Mouse (Mus musculus) left cerebral cortex, adult 2 months (tissue): Measurements from ENCODE around the gene Lgals1. TPM values are rescaled to one million over a fixed set of nuclear protein-coding genes. Genes with fewer than 3 reads are reported as not detected.
"Not testable (repeated sequence)": the region's sequence is repeated elsewhere in the genome, so short reads cannot be mapped to it uniquely, and the experiment has no call there.

Source experiments
- DNase-seq, 2 experiments: peaks; one replicate each; pipeline ENCODE4 v3.0.0; 2021 to 2022; ENCODE audit warnings: low spot score in 2 of 2, mixed read lengths in 1 of 2; ENCODE audit errors: extremely low spot score in 1 of 2
- H3K27ac ChIP-seq: fragments of 200-600 bp; 2 replicates; pipeline ENCODE4 v1.8.1; 2022
- H3K4me3 ChIP-seq: fragments of 200-600 bp; 2 replicates; pipeline ENCODE4 v1.8.1; 2022
- CTCF ChIP-seq: fragments of 200-600 bp; IDR thresholded peaks from 2 replicates; pipeline ENCODE4 v1.8.1; 2022; ENCODE audit warnings: antibody characterized with exemption, mild to moderate bottlenecking, moderate library complexity
- intact Hi-C: fragments of 180-260 bp; cut with DNase I; formaldehyde crosslinking; loops from one replicate; pipeline ENCODE4 v1.15.1; 2025
- long read RNA-seq, 2 experiments: library from polyadenylated mRNA; stranded (forward); transcript quantifications; one replicate each; pipeline ENCODE4 v2.0.0; 2021; ENCODE audit warnings: borderline mapping rate in 2 of 2
- total RNA-seq, 2 experiments: library from RNA; stranded (reverse); gene quantifications; 2 replicates each; pipeline ENCODE4 v1.2.3; 2021

Gene Lgals1
- total RNA-seq: 10 to 100 TPM; 19.8 to 20.4 TPM
- long read RNA-seq, experiment 1, transcript Lgals1-201 (4 exons, 800 nt): major isoform, 17 of 19 reads
- long read RNA-seq, experiment 1, partial matches to known transcripts: 0 of 19 reads
- long read RNA-seq, experiment 1, other reads (novel, unspliced or antisense): 2 of 19 reads
- long read RNA-seq, experiment 2, transcript Lgals1-201 (4 exons, 800 nt): major isoform, 10 of 13 reads
- long read RNA-seq, experiment 2, partial matches to known transcripts: 1 of 13 reads
- long read RNA-seq, experiment 2, other reads (novel, unspliced or antisense): 1 of 13 reads

DNA sequence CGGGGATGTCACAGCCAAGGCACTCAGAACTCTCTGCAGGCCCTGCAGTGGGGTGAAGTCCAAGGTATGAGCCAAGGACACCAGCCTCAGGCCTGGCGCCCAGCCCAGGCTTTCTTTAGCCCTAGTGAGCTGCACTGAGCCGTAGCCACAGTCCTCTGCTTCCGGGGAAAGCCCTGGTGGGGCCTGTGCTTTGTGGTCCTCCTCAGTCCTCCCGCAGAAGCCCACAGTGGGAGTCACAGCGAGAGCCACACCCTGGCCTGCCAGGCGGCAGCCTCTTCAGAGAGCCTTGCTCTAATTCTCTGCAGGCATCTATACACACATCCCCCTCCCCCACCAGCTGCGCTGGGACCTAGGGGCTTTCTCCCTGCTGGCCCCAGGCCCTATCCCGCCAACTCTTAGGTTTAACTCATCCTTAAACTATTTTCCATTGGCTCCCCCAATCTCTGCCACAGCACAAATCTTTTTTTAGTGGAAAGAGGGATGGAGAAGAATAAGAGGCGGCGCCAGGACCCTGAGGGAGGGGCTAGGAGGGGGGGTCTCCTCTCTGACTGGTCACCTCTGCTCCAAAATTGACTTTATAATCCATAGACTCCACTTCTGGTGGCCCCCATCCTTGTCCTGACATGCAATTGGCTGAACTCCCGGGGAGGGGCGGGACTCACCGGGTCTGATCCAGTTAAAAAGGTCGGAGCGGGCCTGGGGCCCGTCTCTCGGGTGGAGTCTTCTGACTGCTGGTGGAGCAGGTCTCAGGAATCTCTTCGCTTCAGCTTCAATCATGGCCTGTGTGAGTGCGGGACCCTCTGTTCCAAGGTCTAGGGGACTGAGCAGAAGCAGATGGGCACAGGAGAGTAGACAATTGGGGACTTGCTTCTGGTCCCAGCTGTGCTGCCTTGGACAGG lies at the start of gene Lgals1:
TSS of gene Lgals1 (plus strand) at position 705 of the 899 bp plus-strand sequence.
- intact Hi-C loops: no loop called here
- no peak for TF ChIP-seq CTCF
- peak within 1 kb of the TSS; percentile 50 for H3K27ac ChIP-seq
- peak in 1 of 2 experiments; percentile 47 for DNase-seq
- peak within 1 kb of the TSS; percentile 39; the same call in 1 of the 2 replicates for H3K4me3 ChIP-seq

DNA sequence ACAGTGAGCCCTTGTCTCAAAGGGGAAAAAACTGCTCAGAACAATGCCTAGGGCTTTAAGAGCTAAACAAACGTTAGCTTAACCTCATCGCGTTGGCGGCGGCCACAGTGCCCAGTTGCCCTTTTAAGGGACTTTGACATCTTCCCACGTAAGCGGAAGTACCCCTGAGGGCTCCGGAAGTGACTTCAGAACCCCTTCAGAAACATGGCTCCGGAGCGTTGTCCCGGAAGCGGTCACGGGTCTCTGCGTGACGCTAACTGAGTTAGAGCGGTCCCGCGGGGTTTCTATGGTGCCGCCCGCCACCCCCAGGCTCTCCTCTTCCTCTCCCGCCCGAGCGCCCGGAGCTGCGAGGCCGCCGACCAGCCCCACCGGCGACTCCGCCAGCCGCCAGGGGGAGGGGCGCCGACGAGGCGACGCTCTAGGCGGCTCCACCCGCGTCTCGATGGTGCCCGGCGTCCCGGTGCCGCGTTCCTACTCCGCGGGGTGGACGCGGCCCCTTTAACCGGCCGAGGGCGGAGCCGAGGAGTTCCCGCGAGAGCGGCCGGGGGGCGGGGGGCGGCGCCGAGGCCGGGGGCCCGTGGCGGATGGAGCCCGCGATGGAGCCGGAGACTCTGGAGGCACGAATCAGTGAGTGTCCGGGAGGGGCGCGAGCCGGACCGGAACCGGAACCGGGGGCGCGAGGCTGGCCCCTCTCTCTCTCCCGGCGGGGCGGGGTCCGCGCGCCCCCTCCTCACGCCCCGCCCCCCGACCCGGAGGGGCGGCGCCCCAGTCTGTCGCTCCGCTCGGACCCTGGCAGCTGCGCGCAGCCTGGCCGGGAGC lies 49.3 kb upstream of the Lgals1 start, which contains the start of gene Gga1:
TSS of gene Gga1 (plus strand) at position 200 of the 819 bp plus-strand sequence.
- peak; percentile 20; the same call in 1 of the 2 replicates for TF ChIP-seq CTCF
- DNase-seq: peak; percentile 91 to 92
- Histone ChIP-seq H3K4me3 (peak within 1 kb of the TSS; percentile 78), H3K27ac (peak within 1 kb of the TSS; percentile 98)
- intact Hi-C loops: no loop called here

DNA sequence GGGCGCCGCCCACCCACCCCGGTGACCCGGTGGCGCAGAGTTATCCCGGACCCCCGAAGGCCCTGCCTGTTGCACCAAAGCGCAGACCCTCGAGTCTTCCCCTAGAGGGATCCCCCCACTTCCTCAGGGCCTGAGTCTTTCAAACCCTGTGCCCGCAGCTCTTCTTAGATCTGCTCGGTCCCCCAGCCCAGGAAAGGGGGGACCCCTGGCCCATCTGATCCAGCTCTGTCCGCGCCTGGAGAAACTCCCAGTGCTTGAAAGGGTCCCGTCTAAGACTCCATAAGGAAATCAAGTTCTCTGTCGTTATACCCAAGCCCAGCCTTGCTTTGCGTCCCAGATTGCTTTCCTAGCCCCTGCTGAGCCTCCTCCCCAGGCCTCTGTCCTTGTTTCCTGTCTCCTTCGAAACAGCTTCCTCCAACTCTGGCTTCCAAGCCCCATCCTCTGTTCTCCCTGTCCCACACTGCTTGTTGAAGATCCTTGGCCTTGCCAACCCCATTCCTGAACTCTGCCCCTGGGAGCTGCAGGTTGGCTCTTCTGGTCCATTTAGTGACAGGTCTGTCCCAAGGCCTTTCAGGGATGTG lies 48.6 kb upstream of the Lgals1 start:
- no peak for TF ChIP-seq CTCF
- H3K27ac ChIP-seq: peak overlapping the region; percentile 98
- no peak for DNase-seq
- H3K4me3 ChIP-seq: peak overlapping the region; percentile 78
- intact Hi-C loops: no loop called here

DNA sequence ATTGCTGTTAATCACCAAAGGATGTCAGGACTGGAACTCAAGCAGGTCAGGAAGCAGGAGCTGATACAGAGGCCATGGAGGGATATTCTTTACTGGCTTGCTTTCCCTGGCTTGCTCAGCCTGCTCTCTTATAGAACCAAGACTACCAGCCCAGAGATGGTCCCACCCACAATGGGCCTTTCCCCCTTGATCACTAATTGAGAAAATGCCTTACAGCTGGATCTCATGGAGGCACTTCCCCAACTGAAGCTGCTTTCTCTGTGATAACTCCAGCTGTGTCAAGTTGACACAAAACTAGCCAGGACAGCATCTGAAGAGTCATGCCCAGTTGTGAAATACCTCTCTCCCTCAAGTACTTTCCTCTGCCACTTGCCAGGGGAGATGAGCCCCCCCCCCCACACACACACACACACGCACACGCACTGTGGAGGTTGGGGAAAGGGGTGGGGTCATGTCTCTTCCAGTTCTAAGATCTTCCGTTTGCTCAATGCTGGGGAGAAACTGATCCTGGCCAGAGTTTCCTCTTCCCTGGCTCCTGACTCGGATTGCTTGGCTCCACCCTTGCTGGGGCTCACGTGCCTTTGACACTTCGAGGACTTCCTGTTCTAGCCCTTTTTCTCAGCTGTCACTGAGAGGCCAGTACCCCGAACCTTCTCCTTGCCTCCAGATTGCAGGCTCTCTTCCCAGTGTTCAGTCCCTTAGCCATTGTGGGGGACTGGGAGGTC lies 47.6 kb upstream of the Lgals1 start:
- H3K27ac ChIP-seq, intact Hi-C loops, DNase-seq, H3K4me3 ChIP-seq: not testable (repeated sequence)

DNA sequence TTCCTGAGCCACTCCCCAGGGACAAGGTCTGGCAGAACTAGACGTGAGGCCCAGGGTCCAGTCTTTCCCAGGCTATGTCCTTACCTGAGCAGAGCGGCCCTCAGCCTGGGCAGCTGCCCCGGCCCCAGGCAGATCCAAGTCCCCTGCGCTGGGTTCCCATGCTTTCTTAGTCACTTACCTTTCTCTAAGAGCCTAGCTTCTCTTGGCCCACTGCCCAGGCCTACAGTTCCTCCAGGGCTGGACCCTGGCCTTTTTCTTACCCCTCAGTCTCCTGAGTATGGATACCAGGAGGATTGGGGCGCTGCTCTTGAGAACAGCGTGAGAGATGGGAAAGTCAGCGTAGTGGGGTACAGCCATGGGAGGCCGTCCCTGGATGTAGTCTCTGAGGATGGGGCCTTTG lies 46.1 kb upstream of the Lgals1 start:
- Histone ChIP-seq H3K27ac (no peak overlapping the region), H3K4me3 (no peak overlapping the region)
- intact Hi-C loops: no loop called here
- no peak for TF ChIP-seq CTCF
- DNase-seq: no peak

DNA sequence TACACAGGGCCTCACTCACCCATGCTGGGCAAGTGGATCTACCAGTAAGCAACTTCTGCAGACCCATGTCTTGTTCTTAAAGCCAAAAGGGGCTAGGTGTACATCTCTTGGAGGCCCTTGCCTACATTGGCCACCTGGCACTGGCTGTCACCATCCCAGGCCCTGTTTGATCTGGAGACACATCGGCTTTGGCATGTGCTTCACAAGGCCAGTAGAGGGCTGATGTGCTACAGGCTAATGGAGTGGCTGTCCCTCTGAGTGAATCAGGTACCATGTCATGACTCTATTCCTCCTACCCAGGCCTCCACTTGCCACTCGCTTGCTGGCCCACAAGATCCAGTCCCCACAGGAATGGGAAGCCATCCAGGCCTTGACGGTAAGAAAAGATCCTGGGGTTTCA lies 44.7 kb upstream of the Lgals1 start:
- H3K27ac ChIP-seq: no peak overlapping the region
- no peak for DNase-seq
- intact Hi-C loops: no loop called here
- H3K4me3 ChIP-seq: no peak overlapping the region
- no peak for TF ChIP-seq CTCF

DNA sequence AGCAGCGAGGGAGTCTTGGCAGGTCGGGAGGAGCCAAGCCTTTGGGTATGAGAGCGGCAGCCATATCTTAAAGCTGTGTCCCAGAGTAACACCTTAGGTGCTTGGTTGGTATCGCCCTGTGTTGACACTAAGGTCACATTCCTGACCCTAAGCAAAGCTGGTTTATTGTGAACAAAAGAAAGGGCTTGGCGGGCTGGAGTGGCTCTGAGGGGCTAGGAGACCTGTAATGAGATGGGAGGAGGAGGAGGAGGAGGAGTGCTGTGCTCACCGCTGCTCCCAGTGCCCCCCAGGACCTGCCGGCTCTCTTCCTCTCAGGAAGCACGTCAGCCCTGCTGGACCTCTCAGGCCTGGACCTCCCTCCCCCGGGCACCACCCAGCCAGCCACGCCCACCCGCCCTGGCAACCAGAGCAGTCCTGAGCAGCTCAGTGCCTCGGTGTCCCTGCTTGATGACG lies 37.1 kb upstream of the Lgals1 start:
- Histone ChIP-seq H3K4me3 (no peak overlapping the region), H3K27ac (no peak overlapping the region)
- TF ChIP-seq CTCF: no peak
- intact Hi-C loops: no loop called here
- no peak for DNase-seq

DNA sequence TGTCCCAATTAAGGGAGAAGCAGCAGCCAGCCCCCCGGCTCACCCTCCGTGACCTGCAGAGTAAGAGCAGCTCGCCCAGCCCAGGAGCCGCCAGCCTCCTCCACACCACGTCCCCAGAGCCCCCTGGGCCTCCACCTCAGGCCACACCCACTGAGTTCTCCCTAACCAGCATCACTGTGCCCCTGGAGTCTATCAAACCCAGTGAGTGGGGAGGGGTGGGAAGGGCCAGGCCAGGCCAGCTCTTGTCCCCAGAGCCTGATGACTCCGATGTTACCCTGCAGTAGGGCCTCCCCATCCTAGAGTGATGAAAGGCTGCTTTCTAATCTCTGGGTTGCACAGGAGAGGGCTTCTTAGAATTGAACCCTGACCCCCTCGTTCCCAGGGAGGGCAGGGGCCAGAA lies 34.1 kb upstream of the Lgals1 start:
- TF ChIP-seq CTCF: no peak
- no peak overlapping the region for H3K27ac ChIP-seq
- no peak for DNase-seq
- intact Hi-C loops: no loop called here
- no peak overlapping the region for H3K4me3 ChIP-seq

DNA sequence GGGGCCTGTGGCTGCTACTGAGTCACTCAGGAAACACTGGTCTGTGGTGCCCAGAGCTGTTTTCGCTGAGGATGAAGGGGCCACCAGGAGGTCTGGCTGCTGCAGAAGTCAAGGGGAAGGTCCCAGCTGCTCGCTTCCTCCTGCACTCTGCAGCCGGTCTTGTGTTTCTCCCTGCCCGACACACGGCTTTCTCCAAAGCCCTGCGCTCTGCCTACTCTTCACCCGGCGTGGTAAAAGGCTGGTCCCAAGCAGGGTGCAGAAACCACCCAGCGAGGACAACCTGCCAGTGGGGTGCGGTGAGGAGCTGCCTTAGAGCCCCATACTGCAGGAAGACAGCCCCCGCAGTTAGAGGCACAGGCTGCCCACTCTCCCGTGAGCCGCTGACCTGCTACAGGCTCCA lies 31.8 kb upstream of the Lgals1 start:
- Histone ChIP-seq H3K27ac (0 out of 2 replicates have a peak overlapping the region, but pooled peaks have one; percentile 15), H3K4me3 (no peak overlapping the region)
- TF ChIP-seq CTCF: no peak
- DNase-seq: no peak
- intact Hi-C loops: no loop called here

DNA sequence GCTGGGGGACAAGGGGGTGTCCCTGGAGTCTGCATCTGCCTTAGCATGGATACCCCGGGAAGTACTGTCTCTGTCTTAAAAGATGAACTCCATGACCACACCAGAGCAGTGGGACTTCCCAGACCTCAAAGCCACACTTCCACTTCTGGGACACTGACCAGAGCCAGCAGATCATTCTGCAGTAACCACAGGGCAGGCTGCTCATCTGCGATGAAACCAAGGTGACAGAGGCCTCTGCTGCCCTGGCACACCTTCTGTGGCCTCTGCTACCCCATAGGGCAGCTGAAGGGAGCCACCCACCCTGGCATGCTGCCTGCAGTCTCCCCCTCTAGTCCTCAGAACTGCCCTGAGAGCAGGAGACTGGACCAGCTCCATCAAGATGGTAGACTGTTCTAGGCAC lies 30.8 kb upstream of the Lgals1 start:
- no peak overlapping the region for H3K4me3 ChIP-seq
- H3K27ac ChIP-seq: no peak overlapping the region
- no peak for DNase-seq
- TF ChIP-seq CTCF: no peak
- intact Hi-C loops: no loop called here

DNA sequence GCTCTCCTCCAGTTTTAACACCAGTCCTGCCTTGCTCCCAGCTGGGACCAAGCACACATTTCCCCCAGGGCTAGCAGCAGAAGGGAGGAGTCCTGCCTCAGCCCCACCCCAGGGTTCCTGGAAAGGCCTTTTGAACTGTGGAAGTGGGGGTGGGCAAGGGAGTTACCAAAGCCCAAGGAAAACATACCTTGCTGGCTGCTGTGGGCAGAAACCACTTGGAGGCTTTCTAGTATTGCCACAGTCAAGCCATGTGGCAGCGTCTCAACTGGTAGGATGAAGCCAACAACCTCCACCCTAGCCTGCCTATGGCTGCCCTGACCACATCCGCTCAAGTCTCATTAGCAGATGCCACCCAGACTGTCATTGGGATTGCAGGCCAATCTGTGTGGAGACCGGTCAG lies 30.4 kb upstream of the Lgals1 start:
- DNase-seq: no peak
- intact Hi-C loops: no loop called here
- no peak overlapping the region for H3K4me3 ChIP-seq
- no peak for TF ChIP-seq CTCF
- H3K27ac ChIP-seq: no peak overlapping the region
